Mouse (Mus musculus) inflammation-experienced regulatory T-cells, adult 6 months (primary cell): ENCODE results near the gene Zfhx3. TPM values are rescaled to one million over a fixed set of nuclear protein-coding genes. Genes with fewer than 3 reads are reported as not detected.
"Not testable (repeated sequence)": the region's sequence is repeated elsewhere in the genome, so short reads cannot be mapped to it uniquely, and the experiment has no call there.

Source experiments
- ATAC-seq: one replicate; pipeline ENCODE4 v1.8.0; 2017
- polyA plus RNA-seq, 3 experiments: library from polyadenylated mRNA; unstranded; fragments of 100-300 nt; shearing (Covaris generic); gene quantifications; one replicate each; pipeline ENCODE4 v1.2.1; 2017

Zfhx3 gene
- polyA plus RNA-seq, result under 1 TPM; 0.03 to 0.35 (median 0.24) TPM

GRCm38 (mm10) chr8:107941922-107942694, at the start of gene Zfhx3:
Gene Zfhx3 (plus strand): TSS chr8:107942644.
- no peak for ATAC-seq

GRCm38 (mm10) chr8:107918984-107919383, 23.5 kb upstream of the Zfhx3 start:
- ATAC-seq, result no peak

DNA sequence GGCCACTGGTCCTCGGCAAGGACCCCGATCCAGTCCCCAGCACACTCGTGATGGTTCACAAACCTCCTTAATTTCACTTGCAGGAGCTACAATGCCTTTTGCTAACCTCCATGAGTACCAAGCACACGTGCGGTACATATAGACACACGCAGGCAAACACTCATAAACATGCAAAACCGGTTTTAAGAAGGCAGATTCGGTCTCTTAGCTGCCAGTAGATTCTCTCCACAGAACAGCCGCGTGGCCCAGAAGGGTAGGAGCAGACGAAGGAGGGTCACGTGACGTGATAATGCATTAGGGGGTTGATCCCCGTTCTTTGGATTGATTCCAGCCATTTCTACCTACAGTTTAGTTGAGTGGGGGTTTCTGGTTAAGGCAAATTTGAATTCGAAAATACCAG, 16.3 kb upstream of the Zfhx3 start:
- no peak for ATAC-seq

DNA sequence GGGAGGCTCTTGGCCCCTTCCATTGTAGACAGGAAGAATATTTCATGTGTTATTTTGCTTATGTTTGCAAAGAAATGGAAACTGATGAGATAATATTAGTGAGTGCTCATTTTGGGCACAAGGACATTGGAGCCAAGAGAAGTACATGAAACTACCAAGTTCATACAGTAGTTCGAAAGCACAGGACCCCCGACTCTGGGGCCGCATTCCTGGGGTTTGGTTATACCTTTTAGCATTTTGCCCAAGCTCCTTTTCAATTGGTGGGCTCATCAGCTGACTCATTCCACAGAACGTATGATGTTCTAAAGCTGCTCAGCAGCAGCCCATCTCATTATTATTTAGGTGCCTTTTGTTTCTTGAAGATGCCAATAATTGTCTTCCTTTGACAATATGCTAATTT, 5.7 kb upstream of the Zfhx3 start:
- ATAC-seq, result no peak

- not testable (repeated sequence) for ATAC-seq
These were observed 4.2 kb upstream of the Zfhx3 start for GRCm38 (mm10) chr8:107938231-107938630.

- ATAC-seq, result no peak
These were observed 2.3 kb upstream of the Zfhx3 start for GRCm38 (mm10) chr8:107940181-107940580.

DNA sequence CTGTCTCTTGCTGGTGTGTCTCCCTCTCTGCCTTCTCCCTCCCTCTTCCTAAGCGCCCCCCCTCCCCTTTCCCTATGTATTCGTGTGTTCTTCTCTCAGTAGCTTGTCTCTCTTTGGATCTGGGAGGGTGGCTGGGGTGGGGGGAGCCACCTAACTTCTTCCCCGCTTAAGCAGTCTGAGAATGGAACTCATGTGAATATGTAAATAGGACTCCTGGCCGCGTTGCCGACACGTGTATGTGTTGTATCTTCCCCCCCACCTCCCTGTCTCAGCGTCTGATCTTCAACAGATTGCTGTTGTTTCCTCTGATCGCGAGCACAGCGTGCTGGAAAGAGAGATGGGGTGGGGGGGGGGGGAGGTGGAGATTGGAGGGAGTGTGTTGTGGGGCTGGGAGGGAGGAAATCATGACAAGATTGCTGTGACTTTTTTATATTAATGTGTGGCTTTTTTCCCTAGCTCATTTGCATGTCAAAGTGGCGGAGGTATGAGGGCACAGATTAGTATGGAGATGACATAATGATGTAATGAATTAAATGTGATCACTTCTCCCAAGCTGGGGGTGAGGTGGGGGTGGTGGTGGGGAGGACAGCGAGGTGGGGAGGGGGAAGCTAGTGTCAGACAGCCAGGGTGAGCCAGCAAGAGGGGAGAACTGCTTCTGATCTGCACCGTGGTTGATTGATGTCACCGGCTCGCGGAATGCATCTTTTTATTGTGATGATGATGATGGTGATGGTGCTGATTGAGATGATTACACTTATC, 487 bp downstream of the Zfhx3 start:
- no peak for ATAC-seq

DNA sequence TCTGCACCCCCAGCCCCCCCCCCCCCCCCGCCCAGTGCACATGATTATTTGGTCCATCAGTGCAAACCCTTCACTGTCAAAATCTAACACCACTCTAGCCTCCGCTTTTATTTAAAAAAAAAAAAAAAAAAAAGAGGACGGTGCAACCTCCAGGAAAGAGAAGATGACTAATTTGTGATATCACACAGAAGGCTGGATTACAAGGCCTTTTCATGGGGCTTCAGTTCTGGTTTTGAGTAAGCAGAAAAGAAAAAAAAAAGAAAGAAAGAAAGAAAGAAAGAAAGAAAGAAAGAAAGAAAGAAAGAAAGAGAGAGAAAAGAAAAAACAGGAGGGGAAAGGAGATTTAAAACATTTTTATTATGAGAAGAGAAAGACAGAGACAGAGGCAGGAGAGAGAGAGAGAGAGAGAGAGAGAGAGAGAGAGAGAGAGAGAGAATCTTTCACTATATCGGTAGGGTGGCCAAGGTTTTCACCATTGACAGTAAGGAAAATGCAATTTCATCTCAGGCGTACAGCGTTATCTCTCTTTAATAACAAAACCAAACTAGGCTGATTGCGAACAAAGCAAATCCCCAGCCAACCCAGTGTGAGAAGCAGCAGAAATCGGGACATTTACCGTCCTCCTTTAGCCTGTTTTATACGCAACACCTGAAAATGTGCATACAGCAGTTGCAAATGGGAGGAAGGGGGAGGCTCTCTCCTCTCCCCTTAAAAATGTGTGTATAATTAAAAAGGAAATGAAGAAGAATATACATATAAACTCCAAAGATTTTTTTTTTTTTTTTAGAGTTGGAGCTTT, 1.3 kb downstream of the Zfhx3 start:
- ATAC-seq, result no peak

DNA sequence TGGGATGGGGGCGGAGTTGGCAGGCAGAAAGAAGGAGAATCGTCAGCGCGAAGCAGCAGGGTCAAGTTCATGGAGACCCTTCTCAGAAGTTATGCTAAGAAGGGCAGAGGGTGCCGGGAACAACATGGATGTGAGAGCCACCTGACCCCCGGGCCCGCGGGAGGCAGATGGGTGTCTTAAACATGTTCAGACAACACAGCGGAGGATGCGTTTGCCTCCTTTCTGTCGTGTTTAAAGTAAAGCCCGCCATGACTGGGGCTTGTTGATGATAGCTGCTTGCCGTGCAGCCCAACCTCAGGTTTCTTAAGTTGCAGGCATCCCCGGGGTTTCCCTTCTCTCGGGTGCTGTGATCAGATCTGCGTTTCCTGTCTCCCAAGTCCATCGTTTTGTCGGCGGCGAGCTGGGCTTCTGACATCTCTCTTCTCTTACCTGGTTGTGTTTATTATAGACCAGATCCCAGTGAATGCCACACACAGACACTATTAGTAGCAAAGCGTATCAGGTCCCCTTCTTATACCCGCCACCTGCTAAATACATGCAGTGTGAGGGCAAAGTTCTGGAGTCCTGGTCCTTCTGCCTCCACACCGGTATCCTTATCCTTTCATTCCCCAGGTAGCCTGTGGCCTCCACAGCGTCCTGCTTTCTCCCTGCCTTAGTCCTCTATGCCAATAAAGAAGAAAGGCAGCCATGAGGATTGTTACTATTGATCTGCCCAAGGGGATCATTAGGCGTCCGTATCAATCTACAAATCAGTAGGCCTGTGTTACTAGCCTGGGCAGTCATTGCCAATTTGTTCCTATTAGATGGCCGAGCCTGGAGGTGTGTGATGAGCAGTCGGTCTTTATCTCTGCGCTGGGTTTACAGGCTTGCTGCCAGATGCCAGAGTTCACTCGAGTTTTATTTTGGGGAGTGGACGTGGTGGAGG, 2.5 kb downstream of the Zfhx3 start:
- no peak for ATAC-seq

- ATAC-seq, result no peak
These were observed 4.4 kb downstream of the Zfhx3 start for GRCm38 (mm10) chr8:107946888-107947287.

DNA sequence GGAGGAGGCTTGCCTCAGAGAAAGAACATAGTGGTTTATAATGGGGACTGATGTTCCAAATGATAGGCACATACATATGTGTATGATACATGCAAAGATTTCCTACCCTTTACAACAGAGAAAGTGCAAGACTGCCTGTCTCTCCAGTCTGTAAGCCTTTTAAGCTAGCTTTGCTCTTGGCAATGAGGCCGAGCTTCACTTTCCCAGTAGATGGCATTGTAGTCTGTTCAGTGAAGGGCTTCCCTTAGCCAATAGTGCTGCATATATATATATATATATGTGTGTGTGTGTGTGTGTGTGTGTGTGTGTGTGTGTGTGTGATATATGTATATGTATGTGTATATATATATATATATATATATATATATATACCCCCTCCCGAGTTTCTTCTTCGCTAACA, 13.4 kb downstream of the Zfhx3 start:
- no peak for ATAC-seq

- ATAC-seq, result no peak
These were observed 15.1 kb downstream of the Zfhx3 start for GRCm38 (mm10) chr8:107957566-107957965.

GRCm38 (mm10) chr8:107960466-107960865, 18.0 kb downstream of the Zfhx3 start:
- ATAC-seq, result no peak

- no peak for ATAC-seq
These were observed 18.4 kb downstream of the Zfhx3 start for GRCm38 (mm10) chr8:107960878-107961277.

DNA sequence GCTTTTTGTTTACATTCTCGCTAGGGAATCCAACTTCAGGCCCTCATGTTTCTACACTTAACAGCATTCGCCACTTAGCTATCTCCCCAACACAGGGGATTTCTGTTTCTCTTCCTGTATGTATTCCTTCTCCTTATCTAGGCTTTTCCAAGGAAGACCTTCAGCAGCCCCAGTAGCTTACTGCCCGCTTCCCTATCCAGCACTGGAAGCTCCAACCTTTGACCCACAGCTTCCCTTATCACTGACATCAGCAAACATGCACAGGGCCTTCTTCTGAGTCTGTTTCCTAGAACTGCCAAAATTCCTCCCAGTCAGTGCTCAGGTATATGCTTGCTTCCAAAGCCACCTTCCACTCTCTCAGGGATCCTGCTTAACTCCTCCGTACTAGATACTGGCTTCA, 29.8 kb downstream of the Zfhx3 start:
- ATAC-seq, result no peak

- no peak for ATAC-seq
These were observed 32.0 kb downstream of the Zfhx3 start for GRCm38 (mm10) chr8:107974451-107974850.

DNA sequence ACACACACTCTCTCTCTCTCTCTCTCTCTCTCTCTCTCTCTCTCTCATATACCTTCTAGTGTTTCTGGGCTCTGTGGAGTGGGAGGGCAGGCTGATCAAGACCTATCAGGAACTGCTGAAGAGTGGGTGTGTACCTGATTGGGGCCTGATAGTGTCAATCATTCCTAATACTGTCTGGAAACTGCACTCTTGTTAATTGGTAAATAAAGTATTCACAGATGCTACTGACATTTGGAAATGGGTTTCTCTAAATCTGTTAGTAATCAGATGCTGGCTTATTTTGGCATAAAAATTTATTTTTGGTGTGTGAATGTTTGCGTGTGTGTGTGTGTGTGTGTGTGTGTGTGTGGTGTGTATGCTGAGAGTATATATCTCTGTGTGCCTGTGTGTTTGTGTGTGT, 35.8 kb downstream of the Zfhx3 start:
- no peak for ATAC-seq

DNA sequence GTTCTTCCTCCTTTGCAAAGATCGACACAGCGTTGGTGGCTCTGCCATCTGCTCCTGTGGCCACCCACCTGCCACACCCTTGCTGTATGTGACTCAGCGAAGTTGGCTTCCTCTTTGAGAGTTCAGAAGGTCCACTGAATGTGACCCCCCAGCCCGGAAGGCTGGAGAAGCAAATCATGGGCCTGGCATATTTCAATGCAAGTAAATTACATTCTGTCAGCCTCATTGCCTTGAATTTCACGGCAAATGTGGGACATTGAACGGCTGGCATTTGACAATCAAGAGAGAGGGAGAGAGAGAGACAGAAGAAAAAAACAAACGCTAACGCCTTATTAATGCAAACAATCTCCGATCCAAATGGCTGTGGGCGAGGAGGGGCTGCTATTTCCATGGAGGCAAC, 38.2 kb downstream of the Zfhx3 start:
- no peak for ATAC-seq

DNA sequence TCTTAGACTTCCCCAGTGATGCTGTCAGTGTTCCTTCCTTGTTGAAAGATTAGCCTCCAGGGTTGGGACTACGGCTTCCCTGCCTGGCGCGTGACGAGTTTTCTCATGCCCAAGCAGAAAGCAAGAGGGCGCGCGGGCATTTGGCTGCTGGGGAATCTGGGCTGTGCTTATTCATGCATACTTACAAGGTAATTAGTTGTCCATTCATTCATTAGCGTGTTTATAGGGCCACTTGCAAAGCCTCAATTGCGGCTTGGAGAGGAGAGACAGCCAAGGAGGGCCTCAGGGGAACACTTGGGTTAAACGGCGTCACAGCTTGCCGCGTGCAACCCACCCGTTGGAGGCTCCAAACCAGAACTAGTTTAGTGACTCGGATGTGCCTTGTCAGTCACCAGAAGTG, 44.2 kb downstream of the Zfhx3 start:
- ATAC-seq, result no peak

GRCm38 (mm10) chr8:107998874-107999273, 56.4 kb downstream of the Zfhx3 start:
- no peak for ATAC-seq

DNA sequence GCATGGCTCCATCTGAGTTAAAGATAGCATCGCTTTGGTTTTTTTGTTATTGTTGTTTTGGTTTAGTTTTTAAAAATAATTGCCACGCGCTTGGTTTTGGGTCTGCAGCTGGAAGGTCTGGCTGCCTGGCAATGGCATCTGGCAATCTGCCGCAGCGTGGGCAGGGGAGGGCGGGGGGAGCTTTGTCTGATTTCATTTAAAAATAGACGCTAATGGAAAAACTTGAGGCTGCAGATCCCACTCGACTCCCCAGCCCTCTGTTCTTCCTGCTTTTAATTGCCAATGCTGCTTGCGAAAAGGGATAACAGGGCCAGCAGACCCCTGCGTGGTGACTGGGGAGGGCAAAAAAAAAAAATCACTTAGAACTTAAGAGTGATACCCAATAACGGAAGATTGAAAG, 69.1 kb downstream of the Zfhx3 start:
- ATAC-seq, result no peak

- no peak for ATAC-seq
These were observed 75.3 kb downstream of the Zfhx3 start for GRCm38 (mm10) chr8:108017727-108018126.
